Mouse (Mus musculus) G1E (cell line): ENCODE data around the gene Papolb. TPM values are rescaled to one million over a fixed set of nuclear protein-coding genes. Genes with fewer than 3 reads are reported as not detected.

ENCODE experiments used
- ATAC-seq: 2 replicates; pipeline ENCODE4 v1.8.0; 2016; ENCODE audit warnings: mild to moderate bottlenecking; ENCODE audit not compliant: insufficient number of reproducible peaks, poor library complexity, low FRiP score, severe bottlenecking; ENCODE audit errors: extremely low read depth
- DNase-seq: peaks from one replicate; pipeline ENCODE4 v3.0.0; 2012; ENCODE audit warnings: low spot score
- H3K27me3 ChIP-seq: 2 replicates; pipeline ENCODE4 v1.6.1; 2012; ENCODE audit warnings: mild to moderate bottlenecking, low read length, inconsistent platforms; ENCODE audit not compliant: insufficient read depth
- H3K36me3 ChIP-seq: replicated peaks from 2 replicates; pipeline ENCODE3; 2012; ENCODE audit warnings: mild to moderate bottlenecking, inconsistent platforms
- H3K4me1 ChIP-seq: 2 replicates; pipeline ENCODE4 v1.6.1; 2012; ENCODE audit warnings: low read depth, low read length, inconsistent platforms, mixed read lengths; ENCODE audit not compliant: insufficient read depth
- H3K4me3 ChIP-seq: 2 replicates; pipeline ENCODE4 v1.5.1; 2012; ENCODE audit warnings: low read depth, mild to moderate bottlenecking, inconsistent platforms, low read length, moderate library complexity, mixed read lengths
- H3K9me3 ChIP-seq: replicated peaks from 2 replicates; pipeline ENCODE4 v1.6.1; 2012; ENCODE audit warnings: inconsistent platforms
- CTCF ChIP-seq: IDR thresholded peaks from 2 replicates; pipeline ENCODE4 v1.5.1; 2012; ENCODE audit warnings: low read depth, low read length, inconsistent platforms, mixed read lengths
- GATA1 ChIP-seq: IDR thresholded peaks from 2 replicates; pipeline ENCODE4 v1.6.1; 2012; ENCODE audit warnings: borderline replicate concordance, low read length, inconsistent platforms, mixed read lengths
- GATA2 ChIP-seq: IDR thresholded peaks from 2 replicates; pipeline ENCODE4 v1.6.1; 2012; ENCODE audit warnings: low read depth, low read length, inconsistent platforms, borderline replicate concordance
- POLR2AphosphoS5 ChIP-seq: IDR thresholded peaks from 2 replicates; pipeline ENCODE4 v1.6.1; 2012; ENCODE audit warnings: low read depth, low read length, inconsistent platforms; ENCODE audit not compliant: insufficient replicate concordance
- TAL1 ChIP-seq: conservative IDR thresholded peaks from 2 replicates; pipeline ENCODE4 v1.6.1; 2012; ENCODE audit warnings: low read depth, low read length, inconsistent platforms, mixed read lengths
- polyA plus RNA-seq: library from polyadenylated mRNA; stranded (reverse); fragments of >175 nt; gene quantifications from 2 replicates; pipeline ENCODE4 v1.2.3, GENCODE M21; 2012
- total RNA-seq, 2 experiments: library from RNA; stranded (forward) in 1 of 2; stranded (reverse) in 1 of 2; fragments of 200-1000 nt in 1 of 2; fragments of >200 nt in 1 of 2; fragmentation: Nextera tagmentation in 1 of 2; gene quantifications; 2 replicates each; pipeline ENCODE4 v1.2.3; 2014 to 2017

Papolb gene
- total and polyA plus RNA-seq, 3 experiments: 0.11 TPM; not detected in 2

GRCm38 (mm10) chr5:142549441-142549840 lies 19.6 kb upstream of the Papolb start:
- no peaks in the 10 kb centered on the region for H3K36me3 ChIP-seq
- ATAC-seq (no peak), DNase-seq (no peak)
- TF ChIP-seq POLR2AphosphoS5: no peak
- TF ChIP-seq CTCF: no peak
- no peak for TF ChIP-seq GATA2
- no peak for TF ChIP-seq TAL1
- TF ChIP-seq GATA1: no peak
- peaks cover 8% of the 10 kb centered on the region; the same call in 1 of the 2 replicates for H3K27me3 ChIP-seq
- H3K4me1 ChIP-seq: no peaks in the 10 kb centered on the region
- H3K4me3 ChIP-seq: no peak overlapping the region
- peaks cover 9% of the 10 kb centered on the region for H3K9me3 ChIP-seq

- Histone ChIP-seq H3K36me3 (no peaks in the 10 kb centered on the region), H3K9me3 (peaks cover 9% of the 10 kb centered on the region), H3K4me1 (no peaks in the 10 kb centered on the region), H3K27me3 (peaks cover 15% of the 10 kb centered on the region; the same call in 1 of the 2 replicates), H3K4me3 (no peak overlapping the region)
- DNase-seq (no peak), ATAC-seq (no peak)
- no peak for TF ChIP-seq GATA2
- no peak for TF ChIP-seq CTCF
- no peak for TF ChIP-seq POLR2AphosphoS5
- no peak for TF ChIP-seq TAL1
- TF ChIP-seq GATA1: no peak
Observed at GRCm38 (mm10) chr5:142547066-142547465, 17.2 kb upstream of the Papolb start.

- TF ChIP-seq GATA2: no peak
- Histone ChIP-seq H3K27me3 (peaks cover 18% of the 10 kb centered on the region), H3K4me1 (no peaks in the 10 kb centered on the region), H3K9me3 (peaks cover 9% of the 10 kb centered on the region), H3K4me3 (no peak overlapping the region), H3K36me3 (no peaks in the 10 kb centered on the region)
- ATAC-seq: no peak
- DNase-seq: no peak
Observed at GRCm38 (mm10) chr5:142546344-142546743, 16.5 kb upstream of the Papolb start.

GRCm38 (mm10) chr5:142545014-142545795 lies 15.3 kb upstream of the Papolb start:
- Histone ChIP-seq H3K27me3 (peaks cover 20% of the 10 kb centered on the region), H3K36me3 (no peaks in the 10 kb centered on the region), H3K9me3 (no peaks in the 10 kb centered on the region), H3K4me3 (no peak overlapping the region), H3K4me1 (no peaks in the 10 kb centered on the region)
- no peak for TF ChIP-seq CTCF
- TF ChIP-seq POLR2AphosphoS5: no peak
- TF ChIP-seq TAL1: no peak
- TF ChIP-seq GATA2: no peak
- no peak for TF ChIP-seq GATA1
- DNase-seq: no peak
- no peak for ATAC-seq

GRCm38 (mm10) chr5:142537286-142537685 lies 7.4 kb upstream of the Papolb start:
- DNase-seq (no peak), ATAC-seq (no peak)
- H3K36me3 ChIP-seq: no peaks in the 10 kb centered on the region
- no peaks in the 10 kb centered on the region for H3K9me3 ChIP-seq
- TF ChIP-seq TAL1 (no peak), GATA2 (no peak)
- no peaks in the 10 kb centered on the region for H3K4me1 ChIP-seq
- H3K4me3 ChIP-seq: no peak overlapping the region
- peaks cover 28% of the 10 kb centered on the region for H3K27me3 ChIP-seq

- DNase-seq: no peak
- no peaks in the 10 kb centered on the region for H3K4me1 ChIP-seq
- no peaks in the 10 kb centered on the region for H3K36me3 ChIP-seq
- no peaks in the 10 kb centered on the region for H3K9me3 ChIP-seq
- no peak overlapping the region for H3K4me3 ChIP-seq
- H3K27me3 ChIP-seq: peaks cover 18% of the 10 kb centered on the region
- no peak for ATAC-seq
- TF ChIP-seq CTCF: no peak
- no peak for TF ChIP-seq TAL1
- no peak for TF ChIP-seq POLR2AphosphoS5
- no peak for TF ChIP-seq GATA2
Observed at GRCm38 (mm10) chr5:142535388-142535787, 5.5 kb upstream of the Papolb start.
